Mouse (Mus musculus): Measurements from ENCODE around the gene Xirp1. TPM values are rescaled to one million over a fixed set of nuclear protein-coding genes. Genes with fewer than 3 reads are reported as not detected.

The Xirp1 gene
- polyA plus RNA-seq, 1 experiment from 2014 or later = 57.1 TPM

- no peak overlapping the region for H3K9ac ChIP-seq (ENCODE audit: low read length)
- H3K36me3 ChIP-seq (ENCODE audit: control insufficient read depth, insufficient read depth, low read length) = peaks cover 45% of the 10 kb centered on the region
- peaks cover 41 to 52% of the 10 kb centered on the region in 2 experiments for H3K4me1 ChIP-seq (ENCODE audit: control insufficient read depth in 2 of 2, insufficient read depth in 2 of 2, low read length in 2 of 2)
- no peak for ATAC-seq (ENCODE audit: insufficient number of reproducible peaks, insufficient read depth, low FRiP score, low read depth)
- H3K4me3 ChIP-seq (ENCODE audit: control insufficient read depth in 1 of 2, insufficient read depth in 1 of 2, low read depth in 1 of 2, low read length in 2 of 2) = no peak overlapping the region
- no peaks in the 10 kb centered on the region for H3K9me3 ChIP-seq (ENCODE audit: control insufficient read depth, low read length)
- no peak overlapping the region for H3K27ac ChIP-seq (replicated peaks in 1 of 2; ENCODE audit: control insufficient read depth in 1 of 2, insufficient read depth in 1 of 2, low read depth in 2 of 2, low read length in 2 of 2)
- no peak overlapping the region for H3K4me2 ChIP-seq (ENCODE audit: low read length)
- 75% methylated on average over 5 of the region's 5 CpGs for WGBS
- no peaks in the 10 kb centered on the region for H3K27me3 ChIP-seq (ENCODE audit: control insufficient read depth, insufficient read depth, low read length)
Observed at GRCm38 (mm10) chr9:119974609-119975008, 48.8 kb downstream of the Xirp1 start.

GRCm38 (mm10) chr9:119973869-119974520 lies 49.4 kb downstream of the Xirp1 start:
- peaks cover 45% of the 10 kb centered on the region for H3K36me3 ChIP-seq (ENCODE audit: control insufficient read depth, insufficient read depth, low read length)
- no peak overlapping the region for H3K4me2 ChIP-seq (ENCODE audit: low read length)
- no peak overlapping the region for H3K27ac ChIP-seq (replicated peaks in 1 of 2; ENCODE audit: control insufficient read depth in 1 of 2, insufficient read depth in 1 of 2, low read depth in 2 of 2, low read length in 2 of 2)
- WGBS = 88% methylated on average over 27 of the region's 27 CpGs
- no peak overlapping the region for H3K4me3 ChIP-seq (ENCODE audit: control insufficient read depth in 1 of 2, insufficient read depth in 1 of 2, low read depth in 1 of 2, low read length in 2 of 2)
- no peaks in the 10 kb centered on the region for H3K9me3 ChIP-seq (ENCODE audit: control insufficient read depth, low read length)
- H3K4me1 ChIP-seq (ENCODE audit: control insufficient read depth in 2 of 2, insufficient read depth in 2 of 2, low read length in 2 of 2) = peaks cover 39 to 52% of the 10 kb centered on the region in 2 experiments
- no peak overlapping the region for H3K9ac ChIP-seq (ENCODE audit: low read length)
- H3K27me3 ChIP-seq (ENCODE audit: control insufficient read depth, insufficient read depth, low read length) = no peaks in the 10 kb centered on the region
- no peak for ATAC-seq (ENCODE audit: insufficient number of reproducible peaks, insufficient read depth, low FRiP score, low read depth)

- WGBS = 93% methylated on average over 23 of the region's 23 CpGs
- Histone ChIP-seq H3K27ac (replicated peaks in 1 of 2; ENCODE audit: control insufficient read depth in 1 of 2, insufficient read depth in 1 of 2, low read depth in 2 of 2, low read length in 2 of 2) (no peak overlapping the region), H3K4me2 (ENCODE audit: low read length) (no peak overlapping the region), H3K27me3 (ENCODE audit: control insufficient read depth, insufficient read depth, low read length) (no peaks in the 10 kb centered on the region), H3K36me3 (ENCODE audit: control insufficient read depth, insufficient read depth, low read length) (peaks cover 45% of the 10 kb centered on the region), H3K9ac (ENCODE audit: low read length) (no peak overlapping the region), H3K9me3 (ENCODE audit: control insufficient read depth, low read length) (no peaks in the 10 kb centered on the region), H3K4me3 (ENCODE audit: control insufficient read depth in 1 of 2, insufficient read depth in 1 of 2, low read depth in 1 of 2, low read length in 2 of 2) (no peak overlapping the region), H3K4me1 (ENCODE audit: control insufficient read depth in 2 of 2, insufficient read depth in 2 of 2, low read length in 2 of 2) (peaks cover 32 to 47% of the 10 kb centered on the region in 2 experiments)
- no peak for ATAC-seq (ENCODE audit: insufficient number of reproducible peaks, insufficient read depth, low FRiP score, low read depth)
Observed at GRCm38 (mm10) chr9:119973281-119973680, 50.1 kb downstream of the Xirp1 start.

- Histone ChIP-seq H3K4me2 (ENCODE audit: low read length) (no peak overlapping the region), H3K9ac (ENCODE audit: low read length) (no peak overlapping the region), H3K27ac (replicated peaks in 1 of 2; ENCODE audit: control insufficient read depth in 1 of 2, insufficient read depth in 1 of 2, low read depth in 2 of 2, low read length in 2 of 2) (no peak overlapping the region), H3K36me3 (ENCODE audit: control insufficient read depth, insufficient read depth, low read length) (peaks cover 45% of the 10 kb centered on the region), H3K4me3 (ENCODE audit: control insufficient read depth in 1 of 2, insufficient read depth in 1 of 2, low read depth in 1 of 2, low read length in 2 of 2) (no peak overlapping the region), H3K9me3 (ENCODE audit: control insufficient read depth, low read length) (no peaks in the 10 kb centered on the region), H3K27me3 (ENCODE audit: control insufficient read depth, insufficient read depth, low read length) (no peaks in the 10 kb centered on the region), H3K4me1 (ENCODE audit: control insufficient read depth in 2 of 2, insufficient read depth in 2 of 2, low read length in 2 of 2) (peaks cover 25 to 40% of the 10 kb centered on the region in 2 experiments)
- WGBS = 80% methylated on average over 12 of the region's 12 CpGs
- no peak for ATAC-seq (ENCODE audit: insufficient number of reproducible peaks, insufficient read depth, low FRiP score, low read depth)
Observed at GRCm38 (mm10) chr9:119972582-119972981, 50.8 kb downstream of the Xirp1 start.

GRCm38 (mm10) chr9:119972166-119972565 lies 51.2 kb downstream of the Xirp1 start:
- no peaks in the 10 kb centered on the region for H3K27me3 ChIP-seq (ENCODE audit: control insufficient read depth, insufficient read depth, low read length)
- no peaks in the 10 kb centered on the region for H3K9me3 ChIP-seq (ENCODE audit: control insufficient read depth, low read length)
- H3K4me1 ChIP-seq (ENCODE audit: control insufficient read depth in 2 of 2, insufficient read depth in 2 of 2, low read length in 2 of 2) = peaks cover 21 to 36% of the 10 kb centered on the region in 2 experiments
- H3K27ac ChIP-seq (replicated peaks in 1 of 2; ENCODE audit: control insufficient read depth in 1 of 2, insufficient read depth in 1 of 2, low read depth in 2 of 2, low read length in 2 of 2) = no peak overlapping the region
- no peak overlapping the region for H3K9ac ChIP-seq (ENCODE audit: low read length)
- ATAC-seq (ENCODE audit: insufficient number of reproducible peaks, insufficient read depth, low FRiP score, low read depth) = no peak
- no peak overlapping the region for H3K4me3 ChIP-seq (ENCODE audit: control insufficient read depth in 1 of 2, insufficient read depth in 1 of 2, low read depth in 1 of 2, low read length in 2 of 2)
- peaks cover 45% of the 10 kb centered on the region for H3K36me3 ChIP-seq (ENCODE audit: control insufficient read depth, insufficient read depth, low read length)
- no peak overlapping the region for H3K4me2 ChIP-seq (ENCODE audit: low read length)
- 91% methylated on average over 10 of the region's 10 CpGs for WGBS

GRCm38 (mm10) chr9:119970763-119971656 lies 52.4 kb downstream of the Xirp1 start:
- Histone ChIP-seq H3K4me1 (ENCODE audit: control insufficient read depth in 2 of 2, insufficient read depth in 2 of 2, low read length in 2 of 2) (peaks cover 13 to 27% of the 10 kb centered on the region in 2 experiments), H3K27ac (replicated peaks in 1 of 2; ENCODE audit: control insufficient read depth in 1 of 2, insufficient read depth in 1 of 2, low read depth in 2 of 2, low read length in 2 of 2) (peak overlapping the region; percentile 4 to 49; a peak in 2 of 4 replicates), H3K4me3 (ENCODE audit: control insufficient read depth in 1 of 2, insufficient read depth in 1 of 2, low read depth in 1 of 2, low read length in 2 of 2) (no peak overlapping the region), H3K9me3 (ENCODE audit: control insufficient read depth, low read length) (no peaks in the 10 kb centered on the region), H3K36me3 (ENCODE audit: control insufficient read depth, insufficient read depth, low read length) (peaks cover 41% of the 10 kb centered on the region), H3K27me3 (ENCODE audit: control insufficient read depth, insufficient read depth, low read length) (no peaks in the 10 kb centered on the region), H3K9ac (ENCODE audit: low read length) (peak overlapping the region; percentile 17; the same call in 1 of the 2 replicates), H3K4me2 (ENCODE audit: low read length) (no peak overlapping the region)
- 82% methylated on average over 7 of the region's 7 CpGs for WGBS
- ATAC-seq (ENCODE audit: insufficient number of reproducible peaks, insufficient read depth, low FRiP score, low read depth) = no peak

- no peak overlapping the region for H3K4me3 ChIP-seq (ENCODE audit: control insufficient read depth in 1 of 2, insufficient read depth in 1 of 2, low read depth in 1 of 2, low read length in 2 of 2)
- H3K4me1 ChIP-seq (ENCODE audit: control insufficient read depth in 2 of 2, insufficient read depth in 2 of 2, low read length in 2 of 2) = peaks cover 13 to 27% of the 10 kb centered on the region in 2 experiments
- no peaks in the 10 kb centered on the region for H3K27me3 ChIP-seq (ENCODE audit: control insufficient read depth, insufficient read depth, low read length)
- peak overlapping the region; percentile 17; the same call in 1 of the 2 replicates for H3K9ac ChIP-seq (ENCODE audit: low read length)
- no peak overlapping the region for H3K4me2 ChIP-seq (ENCODE audit: low read length)
- H3K27ac ChIP-seq (replicated peaks in 1 of 2; ENCODE audit: control insufficient read depth in 1 of 2, insufficient read depth in 1 of 2, low read depth in 2 of 2, low read length in 2 of 2) = peak overlapping the region; percentile 4 to 49; a peak in 1 of 4 replicates
- ATAC-seq (ENCODE audit: insufficient number of reproducible peaks, insufficient read depth, low FRiP score, low read depth) = no peak
- WGBS = 33% methylated on average over 6 of the region's 6 CpGs
- H3K9me3 ChIP-seq (ENCODE audit: control insufficient read depth, low read length) = no peaks in the 10 kb centered on the region
- H3K36me3 ChIP-seq (ENCODE audit: control insufficient read depth, insufficient read depth, low read length) = peaks cover 37% of the 10 kb centered on the region
Observed at GRCm38 (mm10) chr9:119970221-119970620, 53.2 kb downstream of the Xirp1 start.

Measured in heart, embryonic 14.5 days (tissue).